Mouse (Mus musculus): Measurements from ENCODE around the gene 2410015M20Rik.

2410015M20Rik gene

DNA sequence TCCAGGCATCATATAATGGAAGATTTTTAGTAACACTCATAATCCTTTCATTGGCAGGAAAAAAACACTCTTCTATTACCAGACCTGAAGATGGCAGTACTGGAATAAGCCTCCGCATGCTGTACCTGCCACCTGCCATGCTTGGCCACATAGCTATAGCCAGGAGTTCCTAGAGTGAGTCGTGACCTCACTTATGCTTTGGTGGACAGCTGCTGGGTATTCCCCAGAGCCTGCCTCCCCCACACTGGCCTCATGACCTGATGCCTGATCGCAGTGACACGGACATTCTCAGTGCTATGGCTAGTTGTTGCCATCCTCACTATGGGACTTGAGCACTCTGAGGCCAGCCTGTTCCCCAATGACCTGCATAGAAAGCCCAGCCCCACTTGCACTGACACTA lies 39.3 kb downstream of the 2410015M20Rik start:
- no peak for DNase-seq

DNA sequence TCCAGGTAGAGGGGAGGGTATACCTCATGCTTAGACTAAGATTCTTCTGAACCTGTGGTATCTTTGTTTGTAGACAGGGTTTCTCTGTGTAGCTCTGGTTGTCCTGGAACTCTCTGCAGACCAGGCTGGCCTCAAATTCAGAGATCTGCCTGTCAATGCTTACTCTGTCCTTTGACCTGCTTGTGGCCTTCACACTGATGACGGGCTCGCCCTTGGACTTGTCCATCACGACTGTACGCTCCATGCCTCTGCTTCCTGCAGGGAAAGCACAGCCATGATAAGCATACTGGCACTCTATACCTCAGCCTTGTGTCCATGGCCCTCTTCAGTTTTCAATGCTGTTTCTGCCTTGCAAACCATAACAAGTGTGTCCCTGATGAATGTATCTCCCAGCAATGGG lies 42.2 kb downstream of the 2410015M20Rik start:
- no peak for DNase-seq

GRCm38 (mm10) chr17:56566918-56567317 lies 42.7 kb downstream of the 2410015M20Rik start:
- DNase-seq = no peak

GRCm38 (mm10) chr17:56566293-56566692 lies 43.3 kb downstream of the 2410015M20Rik start:
- no peak for DNase-seq

DNA sequence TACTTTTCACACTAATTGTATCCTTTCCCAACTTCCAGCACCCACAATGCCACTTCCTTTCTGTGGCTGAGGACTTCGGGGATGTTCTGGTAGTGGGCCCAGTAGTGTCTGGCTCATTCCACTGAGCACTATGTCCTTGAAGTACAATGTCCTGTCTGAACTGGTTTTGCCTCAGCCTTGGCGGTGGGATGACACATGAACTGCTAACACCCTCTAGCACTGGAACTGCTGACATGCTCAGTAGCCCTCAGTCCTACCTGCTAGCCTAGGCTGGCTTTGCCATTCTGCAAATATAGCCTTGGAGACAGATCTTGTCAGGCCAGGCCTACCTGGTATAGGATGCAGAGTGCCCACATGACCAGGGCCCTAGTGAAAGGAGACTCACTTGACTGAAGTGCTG lies 47.7 kb downstream of the 2410015M20Rik start:
- DNase-seq = no peak

GRCm38 (mm10) chr17:56560131-56560530 lies 49.4 kb downstream of the 2410015M20Rik start:
- DNase-seq = peak in 1 of 2 experiments; percentile 45

GRCm38 (mm10) chr17:56559386-56559785 lies 50.2 kb downstream of the 2410015M20Rik start:
- peak; percentile 50 to 53 for DNase-seq

DNA sequence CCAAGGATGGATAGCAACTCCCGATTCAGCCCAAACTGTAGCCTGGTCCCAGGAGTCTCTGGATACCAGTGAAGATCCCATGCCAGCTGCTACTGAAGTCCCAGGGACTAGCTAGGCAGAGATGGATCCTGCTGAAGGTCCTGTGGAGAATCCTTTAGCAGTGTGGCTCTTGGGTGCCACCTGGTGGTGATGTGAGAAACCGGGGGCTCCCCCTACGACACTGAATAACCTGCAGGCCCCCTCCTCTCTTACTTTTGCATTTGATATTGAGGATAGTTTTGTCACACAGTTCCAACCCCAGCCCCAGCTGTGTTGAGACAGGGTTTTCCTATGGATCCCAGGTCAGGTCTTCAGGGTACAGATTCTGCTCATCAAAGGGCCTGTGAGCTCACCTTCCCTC lies 51.1 kb downstream of the 2410015M20Rik start:
- DNase-seq = peak; percentile 30 to 48
